In the genomic region with DNA sequence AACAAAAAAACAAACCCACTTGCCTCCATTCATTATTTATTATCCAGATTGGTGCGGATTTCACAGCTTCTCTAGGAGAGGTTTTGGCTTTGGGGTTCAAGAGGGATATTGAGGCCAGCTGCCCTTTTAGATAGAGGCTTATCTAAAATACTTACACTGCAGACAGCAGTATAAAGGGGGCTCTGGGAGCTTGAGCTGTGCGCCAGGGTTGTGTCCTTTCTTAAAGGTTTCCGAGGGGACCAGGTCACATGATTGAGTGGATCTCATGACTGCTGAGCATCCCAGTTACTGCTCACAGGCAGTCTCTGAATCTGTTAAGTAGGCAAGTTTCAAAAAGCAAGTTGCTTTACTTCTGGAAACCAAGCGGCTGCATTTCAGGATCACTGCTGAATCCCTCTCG, we compare ENCODE assay signal across 21 mouse cellular contexts. TPM values are rescaled to one million over a fixed set of nuclear protein-coding genes. Genes with fewer than 3 reads are reported as not detected.
DNase-seq lines count a peak whose midpoint lies in the region; ATAC-seq lines count a peak whose summit lies in the region.
"Had no signal": no experiment of that assay in that cellular context is flagged by ENCODE, and none has a peak within 500 bp of the region (broad histone marks: within the 10 kb centered on the region; RNA-seq: fewer than 3 reads in every experiment).

No protein-coding gene starts in this region.

- no peaks in the 10 kb centered on the region for H3K4me1 ChIP-seq in heart, embryonic 10.5 days
- H3K4me1 ChIP-seq in heart, embryonic 11.5 days (ENCODE audit: control insufficient read depth, insufficient read depth, low read length) = no peaks in the 10 kb centered on the region
- peaks cover 12% of the 10 kb centered on the region for H3K4me1 ChIP-seq in liver, embryonic 13.5 days (replicated peaks)
- no peaks in the 10 kb centered on the region for H3K4me1 ChIP-seq in forebrain, embryonic 13.5 days
- H3K4me1 ChIP-seq: embryonic facial prominence, embryonic 12.5 days; forebrain, embryonic 12.5 days; heart, embryonic 15.5 days; hindbrain, embryonic 13.5 days; intestine, embryonic 15.5 days had no signal

- H3K27ac ChIP-seq in heart, embryonic 10.5 days = no peak overlapping the region
- no peak overlapping the region for H3K27ac ChIP-seq in heart, embryonic 11.5 days (ENCODE audit: low read depth, low read length)
- no peak overlapping the region for H3K27ac ChIP-seq in liver, embryonic 13.5 days
- no peak overlapping the region for H3K27ac ChIP-seq in forebrain, embryonic 13.5 days
- H3K27ac ChIP-seq: embryonic facial prominence, embryonic 12.5 days; forebrain, embryonic 12.5 days; heart, embryonic 15.5 days; hindbrain, embryonic 13.5 days; hindbrain, postnatal 0 days; intestine, embryonic 15.5 days had no signal

- no peaks in the 10 kb centered on the region for H3K9me3 ChIP-seq in heart, embryonic 10.5 days
- H3K9me3 ChIP-seq in heart, embryonic 11.5 days (replicated peaks; ENCODE audit: control insufficient read depth, low read length) = no peaks in the 10 kb centered on the region
- H3K9me3 ChIP-seq in liver, embryonic 13.5 days (replicated peaks) = no peaks in the 10 kb centered on the region
- H3K9me3 ChIP-seq in forebrain, embryonic 13.5 days (replicated peaks) = no peaks in the 10 kb centered on the region
- H3K9me3 ChIP-seq: embryonic facial prominence, embryonic 12.5 days; forebrain, embryonic 12.5 days; heart, embryonic 15.5 days; hindbrain, embryonic 13.5 days; intestine, embryonic 15.5 days had no signal

- no peak overlapping the region for H3K4me2 ChIP-seq in heart, embryonic 11.5 days
- H3K4me2 ChIP-seq in liver, embryonic 13.5 days = peak overlapping the region; percentile 35
- H3K4me2 ChIP-seq in forebrain, embryonic 13.5 days = no peak overlapping the region
- H3K4me2 ChIP-seq: embryonic facial prominence, embryonic 12.5 days; forebrain, embryonic 12.5 days; heart, embryonic 15.5 days; hindbrain, embryonic 13.5 days; intestine, embryonic 15.5 days had no signal

- peaks cover 5% of the 10 kb centered on the region; the same call in 1 of the 2 replicates for H3K36me3 ChIP-seq in heart, embryonic 10.5 days
- no peaks in the 10 kb centered on the region for H3K36me3 ChIP-seq in heart, embryonic 11.5 days (ENCODE audit: control insufficient read depth, insufficient read depth, low read length)
- no peaks in the 10 kb centered on the region for H3K36me3 ChIP-seq in liver, embryonic 13.5 days
- peaks cover 3% of the 10 kb centered on the region; the same call in 1 of the 2 replicates for H3K36me3 ChIP-seq in forebrain, embryonic 13.5 days (ENCODE audit: poor library complexity, severe bottlenecking)
- H3K36me3 ChIP-seq: embryonic facial prominence, embryonic 12.5 days; forebrain, embryonic 12.5 days; intestine, embryonic 15.5 days had no signal

- ATAC-seq in heart, embryonic 11.5 days (replicated peaks; ENCODE audit: insufficient number of reproducible peaks, low FRiP score, low TSS enrichment) = no peak
- ATAC-seq in liver, embryonic 13.5 days (ENCODE audit: low read depth) = peak; percentile 88
- ATAC-seq in megakaryocyte progenitor cell, adult 5-6 weeks (replicated peaks; ENCODE audit: poor library complexity) = peak; percentile 44; the same call in 1 of the 2 replicates
- no peak for ATAC-seq in forebrain, embryonic 13.5 days
- ATAC-seq: activated CD4-positive, CD25-positive, alpha-beta regulatory T cell, adult 4 months; forebrain, postnatal 0 days; hindbrain, postnatal 0 days; intestine, embryonic 15.5 days had no signal

- no peak overlapping the region for H3K4me3 ChIP-seq in heart, embryonic 10.5 days
- H3K4me3 ChIP-seq in heart, embryonic 11.5 days (ENCODE audit: low read depth, low read length) = no peak overlapping the region
- H3K4me3 ChIP-seq in liver, embryonic 13.5 days (replicated peaks) = no peak overlapping the region
- H3K4me3 ChIP-seq in forebrain, embryonic 13.5 days = no peak overlapping the region
- H3K4me3 ChIP-seq: embryonic facial prominence, embryonic 12.5 days; forebrain, embryonic 12.5 days; heart, embryonic 15.5 days; hindbrain, embryonic 13.5 days; intestine, embryonic 15.5 days had no signal

- H3K9ac ChIP-seq in heart, embryonic 11.5 days (ENCODE audit: low read depth, low read length) = no peak overlapping the region
- H3K9ac ChIP-seq in liver, embryonic 13.5 days = no peak overlapping the region
- H3K9ac ChIP-seq in forebrain, embryonic 13.5 days = no peak overlapping the region
- H3K9ac ChIP-seq: embryonic facial prominence, embryonic 12.5 days; forebrain, embryonic 12.5 days; forebrain, postnatal 0 days; heart, embryonic 15.5 days; hindbrain, embryonic 13.5 days; intestine, embryonic 15.5 days had no signal

- no peaks in the 10 kb centered on the region for H3K27me3 ChIP-seq in heart, embryonic 10.5 days (ENCODE audit: insufficient read depth, poor library complexity, severe bottlenecking)
- no peaks in the 10 kb centered on the region for H3K27me3 ChIP-seq in heart, embryonic 11.5 days (ENCODE audit: control insufficient read depth, insufficient read depth, low read length)
- H3K27me3 ChIP-seq in liver, embryonic 13.5 days = peaks cover 6% of the 10 kb centered on the region
- H3K27me3 ChIP-seq in forebrain, embryonic 13.5 days = no peaks in the 10 kb centered on the region
- H3K27me3 ChIP-seq: embryonic facial prominence, embryonic 12.5 days; forebrain, embryonic 12.5 days; heart, embryonic 15.5 days; hindbrain, embryonic 13.5 days; intestine, embryonic 15.5 days had no signal

- WGBS in heart, embryonic 10.5 days = 59% methylated on average over 5 of the region's 5 CpGs
- 55% methylated on average over 5 of the region's 5 CpGs for WGBS in heart, embryonic 11.5 days (ENCODE audit: insufficient replicate concordance)
- 46% methylated on average over 5 of the region's 5 CpGs for WGBS in liver, embryonic 13.5 days (ENCODE audit: insufficient replicate concordance)
- 63% methylated on average over 5 of the region's 5 CpGs for WGBS in forebrain, embryonic 13.5 days

- peak; percentile 58 for DNase-seq in heart, embryonic 10.5 days (ENCODE audit: low spot score)
- peak; percentile 37 for DNase-seq in ZHBTc4 (ENCODE audit: low read depth, low spot score)
- DNase-seq in liver, embryonic 13.5 days = no peak
- DNase-seq in kidney, postnatal 10 days = no peak
- DNase-seq in left cerebral cortex, adult 9 months (ENCODE audit: low spot score in 2 of 2) = no peak
- DNase-seq: adrenal gland, postnatal 25 days; cerebellum, adult 8-10 months; cerebellum, postnatal 14 days; forebrain, postnatal 0 days; gastrocnemius, postnatal 14 days; heart, postnatal 14 days had no signal

RNA-seq across cellular contexts. Expression of a gene that starts 13.3 kb away (rescaled TPM):
- polyA plus RNA-seq in heart, embryonic 10.5 days (2016; fragmentation: Nextera tagmentation; extraction: Ambion mirVana) = 240 and 241 TPM in 2 replicates
- polyA plus RNA-seq in heart, embryonic 11.5 days (2014; fragmentation: Nextera tagmentation; extraction: Ambion mirVana) = 296 and 339 TPM in 2 replicates
- 125 and 152 TPM in 2 replicates for polyA plus RNA-seq in liver, embryonic 13.5 days (2015; fragmentation: Nextera tagmentation; extraction: Ambion mirVana)
- 30.9 and 31.8 TPM in 2 replicates for total RNA-seq in megakaryocyte progenitor cell, adult 5-6 weeks (2015)
- 35.4 and 40.8 TPM in 2 replicates for total RNA-seq in megakaryocyte progenitor cell, adult 5-6 weeks (2017)
- 79.0 and 92.5 TPM in 2 replicates for polyA plus RNA-seq in forebrain, embryonic 13.5 days (2015; fragmentation: Nextera tagmentation; extraction: Ambion mirVana)

RNA-seq across cellular contexts. Expression of a gene that starts 44.9 kb away (rescaled TPM):
- polyA plus RNA-seq in heart, embryonic 10.5 days (2016; fragmentation: Nextera tagmentation; extraction: Ambion mirVana) = 58.6 and 60.3 TPM in 2 replicates
- 68.4 and 71.4 TPM in 2 replicates for polyA plus RNA-seq in heart, embryonic 11.5 days (2014; fragmentation: Nextera tagmentation; extraction: Ambion mirVana)
- polyA plus RNA-seq in liver, embryonic 13.5 days (2015; fragmentation: Nextera tagmentation; extraction: Ambion mirVana) = 21.6 and 25.1 TPM in 2 replicates
- total RNA-seq in megakaryocyte progenitor cell, adult 5-6 weeks (2015) = 19.6 and 20.3 TPM in 2 replicates
- total RNA-seq in megakaryocyte progenitor cell, adult 5-6 weeks (2017) = 33.1 and 42.4 TPM in 2 replicates
- 10.1 and 12.3 TPM in 2 replicates for polyA plus RNA-seq in forebrain, embryonic 13.5 days (2015; fragmentation: Nextera tagmentation; extraction: Ambion mirVana)

Comparison
In these comparisons a context has a peak if more than half of its experiments do, and no peak if none do; other contexts are left out.
1. DNase-seq: peak in heart, embryonic 10.5 days (single experiment) and ZHBTc4 (single experiment); none in liver, embryonic 13.5 days (single experiment), kidney, postnatal 10 days (single experiment) and left cerebral cortex, adult 9 months (0 of 2).
2. ATAC-seq: peak in liver, embryonic 13.5 days (single experiment) and megakaryocyte progenitor cell, adult 5-6 weeks (single experiment); none in heart, embryonic 11.5 days (single experiment) and forebrain, embryonic 13.5 days (single experiment).